Mouse (Mus musculus): ENCODE data around the gene Ubqln5. TPM values are rescaled to one million over a fixed set of nuclear protein-coding genes. Genes with fewer than 3 reads are reported as not detected.

Gene Ubqln5
- polyA plus RNA-seq, 1 experiment from 2014 or later, result not detected

Other genes with a start within 250 kb of the Ubqln5 start
- gene Olfr66, start 243.6 kb downstream of the Ubqln5 start, polyA plus RNA-seq (2015; fragmentation: Nextera tagmentation; extraction: Ambion mirVana), result not detected in 2 replicates
- gene Olfr64, start 235.3 kb downstream of the Ubqln5 start, polyA plus RNA-seq (2015; fragmentation: Nextera tagmentation; extraction: Ambion mirVana), result not detected in 2 replicates
- gene Olfr65, start 226.3 kb downstream of the Ubqln5 start, polyA plus RNA-seq (2015; fragmentation: Nextera tagmentation; extraction: Ambion mirVana), result not detected in 2 replicates
- not detected in 2 replicates for gene Olfr631, start 201.0 kb downstream of the Ubqln5 start, polyA plus RNA-seq (2015; fragmentation: Nextera tagmentation; extraction: Ambion mirVana)
- not detected in 2 replicates for gene Olfr632, start 195.5 kb downstream of the Ubqln5 start, polyA plus RNA-seq (2015; fragmentation: Nextera tagmentation; extraction: Ambion mirVana)
- gene Olfr633, start 185.4 kb downstream of the Ubqln5 start, polyA plus RNA-seq (2015; fragmentation: Nextera tagmentation; extraction: Ambion mirVana), result not detected in 2 replicates
- not detected in 2 replicates for gene Olfr635, start 158.7 kb downstream of the Ubqln5 start, polyA plus RNA-seq (2015; fragmentation: Nextera tagmentation; extraction: Ambion mirVana)
- gene Olfr638, start 131.1 kb downstream of the Ubqln5 start, polyA plus RNA-seq (2015; fragmentation: Nextera tagmentation; extraction: Ambion mirVana), result not detected in 2 replicates
- 0.04 TPM in 1 of 2 replicates, not detected in the other for gene Olfr639, start 112.5 kb downstream of the Ubqln5 start, polyA plus RNA-seq (2015; fragmentation: Nextera tagmentation; extraction: Ambion mirVana)
- gene Olfr640, start 104.3 kb downstream of the Ubqln5 start, polyA plus RNA-seq (2015; fragmentation: Nextera tagmentation; extraction: Ambion mirVana), result not detected in 2 replicates
- not detected in 2 replicates for gene Olfr641, start 94.4 kb downstream of the Ubqln5 start, polyA plus RNA-seq (2015; fragmentation: Nextera tagmentation; extraction: Ambion mirVana)
- gene Olfr642, start 77.2 kb downstream of the Ubqln5 start, polyA plus RNA-seq (2015; fragmentation: Nextera tagmentation; extraction: Ambion mirVana), result not detected in 2 replicates
- not detected in 2 replicates for gene 4930516K23Rik, start 68.4 kb downstream of the Ubqln5 start, polyA plus RNA-seq (2015; fragmentation: Nextera tagmentation; extraction: Ambion mirVana)
- gene Olfr644, start 58.0 kb downstream of the Ubqln5 start, polyA plus RNA-seq (2015; fragmentation: Nextera tagmentation; extraction: Ambion mirVana), result not detected in 2 replicates
- gene Olfr645, start 44.4 kb downstream of the Ubqln5 start, polyA plus RNA-seq (2015; fragmentation: Nextera tagmentation; extraction: Ambion mirVana), result not detected in 2 replicates
- not detected in 2 replicates for gene Olfr646, start 25.0 kb downstream of the Ubqln5 start, polyA plus RNA-seq (2015; fragmentation: Nextera tagmentation; extraction: Ambion mirVana)
- gene Olfr643, start 7.6 kb upstream of the Ubqln5 start, polyA plus RNA-seq (2015; fragmentation: Nextera tagmentation; extraction: Ambion mirVana), result not detected in 2 replicates
- not detected in 2 replicates for gene Ubqln3, start 13.5 kb upstream of the Ubqln5 start, polyA plus RNA-seq (2015; fragmentation: Nextera tagmentation; extraction: Ambion mirVana)
- gene Ubqlnl, start 20.7 kb upstream of the Ubqln5 start, polyA plus RNA-seq (2015; fragmentation: Nextera tagmentation; extraction: Ambion mirVana), result not detected in 2 replicates
- not detected in 2 replicates for gene Olfm5, start 35.0 kb upstream of the Ubqln5 start, polyA plus RNA-seq (2015; fragmentation: Nextera tagmentation; extraction: Ambion mirVana)
- 0.23 and 0.45 TPM in 2 replicates for gene Olfr648, start 53.6 kb upstream of the Ubqln5 start, polyA plus RNA-seq (2015; fragmentation: Nextera tagmentation; extraction: Ambion mirVana)
- not detected in 2 replicates for gene Olfr649, start 66.2 kb upstream of the Ubqln5 start, polyA plus RNA-seq (2015; fragmentation: Nextera tagmentation; extraction: Ambion mirVana)
- 0.30 and 0.33 TPM in 2 replicates for gene Trim6, start 89.0 kb upstream of the Ubqln5 start, polyA plus RNA-seq (2015; fragmentation: Nextera tagmentation; extraction: Ambion mirVana)
- 0.42 and 0.43 TPM in 2 replicates for gene Trim34a, start 114.6 kb upstream of the Ubqln5 start, polyA plus RNA-seq (2015; fragmentation: Nextera tagmentation; extraction: Ambion mirVana)
- 0.17 TPM in 1 of 2 replicates, not detected in the other for gene Trim5, start 158.3 kb upstream of the Ubqln5 start, polyA plus RNA-seq (2015; fragmentation: Nextera tagmentation; extraction: Ambion mirVana)
- 1.1 and 1.2 TPM in 2 replicates for gene Trim12a, start 185.6 kb upstream of the Ubqln5 start, polyA plus RNA-seq (2015; fragmentation: Nextera tagmentation; extraction: Ambion mirVana)
- gene Trim34b, start 199.6 kb upstream of the Ubqln5 start, polyA plus RNA-seq (2015; fragmentation: Nextera tagmentation; extraction: Ambion mirVana), result not detected in 2 replicates
- gene Trim12c, start 223.5 kb upstream of the Ubqln5 start, polyA plus RNA-seq (2015; fragmentation: Nextera tagmentation; extraction: Ambion mirVana), result 0.71 and 0.77 TPM in 2 replicates
- gene Trim30b, start 240.1 kb upstream of the Ubqln5 start, polyA plus RNA-seq (2015; fragmentation: Nextera tagmentation; extraction: Ambion mirVana), result not detected in 2 replicates